Mouse (Mus musculus) neural tube, embryonic 12.5 days (tissue): ENCODE results near the gene Arhgef38. TPM values are rescaled to one million over a fixed set of nuclear protein-coding genes. Genes with fewer than 3 reads are reported as not detected.

Source experiments
- ATAC-seq: fragments of 200-750 bp; cut with Nextera tagmentation; 2 replicates; pipeline ENCODE4 v1.8.0; 2017; ENCODE audit warnings: low read depth, mild to moderate bottlenecking, moderate TSS enrichment, moderate library complexity; ENCODE audit not compliant: low FRiP score
- H3K27ac ChIP-seq: fragments of 300-500 bp; sonication (generic); 2 replicates; pipeline ENCODE4 v1.5.1; 2016
- H3K27me3 ChIP-seq: fragments of 300-500 bp; sonication (generic); replicated peaks from 2 replicates; pipeline ENCODE4 v1.6.1; 2016; ENCODE audit warnings: mild to moderate bottlenecking
- H3K36me3 ChIP-seq: fragments of 300-500 bp; sonication (generic); 2 replicates; pipeline ENCODE4 v1.6.1; 2016; ENCODE audit warnings: mild to moderate bottlenecking
- H3K4me1 ChIP-seq: fragments of 300-500 bp; sonication (generic); 2 replicates; pipeline ENCODE4 v1.6.1; 2016
- H3K4me2 ChIP-seq: fragments of 300-500 bp; sonication (generic); replicated peaks from 2 replicates; pipeline ENCODE4 v1.6.1; 2016; ENCODE audit warnings: mild to moderate bottlenecking
- H3K4me3 ChIP-seq: fragments of 300-500 bp; sonication (generic); 2 replicates; pipeline ENCODE4 v1.5.1; 2016
- H3K9ac ChIP-seq: fragments of 300-500 bp; sonication (generic); 2 replicates; pipeline ENCODE4 v1.6.1; 2016; ENCODE audit warnings: mild to moderate bottlenecking
- H3K9me3 ChIP-seq: fragments of 300-500 bp; sonication (generic); 2 replicates; pipeline ENCODE4 v1.6.1; 2016; ENCODE audit warnings: mild to moderate bottlenecking
- WGBS: fragments of 180-500 bp; shearing (Covaris S2); methylation state at CpG from one replicate; pipeline ENCODE4 v1.1.7; 2016; 5-methylcytosine and 5-hydroxymethylcytosine counted together
- polyA plus RNA-seq: library from polyadenylated mRNA; unstranded; fragments of >200 nt; fragmentation: Nextera tagmentation; extraction: Ambion mirVana; gene quantifications from 2 replicates; pipeline ENCODE4 v1.2.1, GENCODE M21; 2016

Arhgef38 gene
- not detected in 2 replicates for polyA plus RNA-seq

GRCm38 (mm10) chr3:133234821-133235295, at the start of gene Arhgef38:
Gene Arhgef38, minus strand, starts transcription at chr3:133234949.
- no peak within 1 kb of the TSS for H3K4me3 ChIP-seq
- H3K36me3 ChIP-seq = no peaks in the 10 kb centered on the region
- ATAC-seq = no peak
- no peaks in the 10 kb centered on the region for H3K27me3 ChIP-seq
- H3K4me1 ChIP-seq = no peaks in the 10 kb centered on the region
- H3K27ac ChIP-seq = no peak within 1 kb of the TSS
- H3K4me2 ChIP-seq = no peak within 1 kb of the TSS
- 65% methylated on average over 11 of the region's 12 CpGs for whole genome bisulfite sequencing
- no peaks in the 10 kb centered on the region for H3K9me3 ChIP-seq
- H3K9ac ChIP-seq = no peak within 1 kb of the TSS

- WGBS = 19% methylated on average over 3 of the region's 3 CpGs
- Histone ChIP-seq H3K4me2 (no peak overlapping the region), H3K4me1 (no peaks in the 10 kb centered on the region), H3K4me3 (no peak overlapping the region), H3K9me3 (no peaks in the 10 kb centered on the region; the same call in 1 of the 2 replicates), H3K27ac (no peak overlapping the region), H3K9ac (no peak overlapping the region), H3K27me3 (no peaks in the 10 kb centered on the region), H3K36me3 (no peaks in the 10 kb centered on the region)
- no peak for ATAC-seq
Measured at GRCm38 (mm10) chr3:133271887-133272286, 37.1 kb upstream of the Arhgef38 start.

GRCm38 (mm10) chr3:133258860-133259259, 24.1 kb upstream of the Arhgef38 start:
- no peak for ATAC-seq
- Histone ChIP-seq H3K36me3 (no peaks in the 10 kb centered on the region), H3K27me3 (no peaks in the 10 kb centered on the region), H3K4me1 (no peaks in the 10 kb centered on the region), H3K4me2 (no peak overlapping the region), H3K4me3 (no peak overlapping the region), H3K27ac (no peak overlapping the region), H3K9ac (no peak overlapping the region), H3K9me3 (no peaks in the 10 kb centered on the region)
- 95% methylated on average over 2 of the region's 2 CpGs for WGBS

- no peak overlapping the region for H3K4me2 ChIP-seq
- no peak overlapping the region for H3K27ac ChIP-seq
- ATAC-seq = no peak
- 59% methylated on average over 4 of the region's 4 CpGs for WGBS
- H3K4me1 ChIP-seq = no peaks in the 10 kb centered on the region
- H3K9ac ChIP-seq = no peak overlapping the region
- no peaks in the 10 kb centered on the region for H3K27me3 ChIP-seq
- no peaks in the 10 kb centered on the region for H3K9me3 ChIP-seq
- H3K36me3 ChIP-seq = no peaks in the 10 kb centered on the region
- no peak overlapping the region for H3K4me3 ChIP-seq
Measured at GRCm38 (mm10) chr3:133255842-133256241, 21.1 kb upstream of the Arhgef38 start.

- ATAC-seq = no peak
- H3K27ac ChIP-seq = no peak overlapping the region
- no peaks in the 10 kb centered on the region for H3K9me3 ChIP-seq
- no peaks in the 10 kb centered on the region for H3K4me1 ChIP-seq
- WGBS = 69% methylated on average over 9 of the region's 9 CpGs
- no peaks in the 10 kb centered on the region for H3K27me3 ChIP-seq
- no peaks in the 10 kb centered on the region for H3K36me3 ChIP-seq
- H3K4me3 ChIP-seq = no peak overlapping the region
- H3K4me2 ChIP-seq = no peak overlapping the region
- H3K9ac ChIP-seq = no peak overlapping the region
Measured at GRCm38 (mm10) chr3:133244027-133244426, 9.3 kb upstream of the Arhgef38 start.

- WGBS = 64% methylated on average over 1 of the region's 1 CpGs
- Histone ChIP-seq H3K36me3 (no peaks in the 10 kb centered on the region), H3K4me2 (no peak overlapping the region), H3K9ac (no peak overlapping the region), H3K27me3 (no peaks in the 10 kb centered on the region), H3K9me3 (no peaks in the 10 kb centered on the region), H3K4me3 (no peak overlapping the region), H3K27ac (no peak overlapping the region), H3K4me1 (no peaks in the 10 kb centered on the region)
- ATAC-seq = no peak
Measured at GRCm38 (mm10) chr3:133241916-133242315, 7.2 kb upstream of the Arhgef38 start.

- H3K27me3 ChIP-seq = no peaks in the 10 kb centered on the region
- no peak for ATAC-seq
- H3K4me1 ChIP-seq = no peaks in the 10 kb centered on the region
- H3K9me3 ChIP-seq = no peaks in the 10 kb centered on the region
- H3K4me3 ChIP-seq = no peak overlapping the region
- no peaks in the 10 kb centered on the region for H3K36me3 ChIP-seq
- H3K4me2 ChIP-seq = no peak overlapping the region
- no peak overlapping the region for H3K27ac ChIP-seq
- H3K9ac ChIP-seq = no peak overlapping the region
- WGBS = 73% methylated on average over 9 of the region's 9 CpGs
Measured at GRCm38 (mm10) chr3:133233993-133234392, 756 bp downstream of the Arhgef38 start.

GRCm38 (mm10) chr3:133230427-133230826, 4.3 kb downstream of the Arhgef38 start:
- ATAC-seq = no peak
- Histone ChIP-seq H3K4me3 (no peak overlapping the region), H3K4me2 (no peak overlapping the region), H3K27ac (no peak overlapping the region), H3K9ac (no peak overlapping the region), H3K27me3 (no peaks in the 10 kb centered on the region), H3K36me3 (no peaks in the 10 kb centered on the region), H3K4me1 (no peaks in the 10 kb centered on the region), H3K9me3 (no peaks in the 10 kb centered on the region)
- WGBS = 83% methylated on average over 2 of the region's 2 CpGs

- no peaks in the 10 kb centered on the region for H3K4me1 ChIP-seq
- no peak overlapping the region for H3K27ac ChIP-seq
- no peak for ATAC-seq
- no peaks in the 10 kb centered on the region for H3K9me3 ChIP-seq
- no peaks in the 10 kb centered on the region for H3K27me3 ChIP-seq
- no peaks in the 10 kb centered on the region for H3K36me3 ChIP-seq
- no peak overlapping the region for H3K4me3 ChIP-seq
- no peak overlapping the region for H3K9ac ChIP-seq
- H3K4me2 ChIP-seq = no peak overlapping the region
Measured at GRCm38 (mm10) chr3:133229594-133229993, 5.2 kb downstream of the Arhgef38 start.

GRCm38 (mm10) chr3:133227258-133228012, 7.3 kb downstream of the Arhgef38 start:
- Histone ChIP-seq H3K4me3 (no peak overlapping the region), H3K36me3 (no peaks in the 10 kb centered on the region), H3K9me3 (no peaks in the 10 kb centered on the region), H3K4me2 (no peak overlapping the region), H3K27ac (no peak overlapping the region), H3K27me3 (no peaks in the 10 kb centered on the region), H3K4me1 (no peaks in the 10 kb centered on the region), H3K9ac (no peak overlapping the region)
- WGBS = 82% methylated on average over 19 of the region's 19 CpGs
- ATAC-seq = no peak

- WGBS = 69% methylated on average over 7 of the region's 7 CpGs
- no peak for ATAC-seq
- no peak overlapping the region for H3K27ac ChIP-seq
Measured at GRCm38 (mm10) chr3:133218501-133218900, 16.2 kb downstream of the Arhgef38 start.

GRCm38 (mm10) chr3:133215198-133215819, 19.4 kb downstream of the Arhgef38 start:
- Histone ChIP-seq H3K36me3 (no peaks in the 10 kb centered on the region), H3K4me1 (no peaks in the 10 kb centered on the region), H3K4me2 (no peak overlapping the region), H3K27me3 (no peaks in the 10 kb centered on the region), H3K9ac (no peak overlapping the region), H3K4me3 (no peak overlapping the region), H3K27ac (no peak overlapping the region), H3K9me3 (no peaks in the 10 kb centered on the region)
- 94% methylated on average over 5 of the region's 5 CpGs for WGBS
- no peak for ATAC-seq

More at GRCm38 (mm10) chr3:133218501-133218900, 16.2 kb downstream of the Arhgef38 start:
- no peaks in the 10 kb centered on the region for H3K27me3 ChIP-seq
- H3K9me3 ChIP-seq = no peaks in the 10 kb centered on the region
- no peaks in the 10 kb centered on the region for H3K4me1 ChIP-seq
- H3K36me3 ChIP-seq = no peaks in the 10 kb centered on the region
- no peak overlapping the region for H3K4me2 ChIP-seq
- H3K9ac ChIP-seq = no peak overlapping the region
- H3K4me3 ChIP-seq = no peak overlapping the region
